In genomic region chr4:108780864-108781205, GRCm38 (mm10) we compare ENCODE assay signal across 8 mouse cellular contexts. TPM values are rescaled to one million over a fixed set of nuclear protein-coding genes. Genes with fewer than 3 reads are reported as not detected.
DNase-seq lines count a peak whose midpoint lies in the region; ATAC-seq and TF ChIP-seq lines count a peak whose summit lies in the region.

No protein-coding gene starts in this region.

- in situ Hi-C loops in ES-E14 (cut with MboI; ENCODE audit: low sequenced_read_pairs in 2 of 2, unreplicated experiment in 2 of 2): no loop called here

- intact Hi-C loops in heart, postnatal 25 days (cut with DNase I): loop anchor here (5.0 kb wide), 1 partner anchor 84 kb away; no protein-coding TSS in a partner anchor

- no peaks in the 10 kb centered on the region for H3K27me3 ChIP-seq in heart, embryonic 11.5 days (ENCODE audit: control insufficient read depth, insufficient read depth, low read length)
- H3K27me3 ChIP-seq in heart, embryonic 16.5 days (ENCODE audit: control insufficient read depth, insufficient read depth, low read length): no peaks in the 10 kb centered on the region

- peak overlapping the region; percentile 78 for H3K4me2 ChIP-seq in heart, embryonic 11.5 days
- peak overlapping the region; percentile 66 for H3K4me2 ChIP-seq in heart, embryonic 16.5 days (ENCODE audit: low read depth, low read length)

- WGBS in heart, embryonic 11.5 days (ENCODE audit: insufficient replicate concordance): under 1% methylated on average over 20 of the region's 20 CpGs
- WGBS in heart, embryonic 16.5 days: under 1% methylated on average over 17 of the region's 20 CpGs

- no peak for ATAC-seq in heart, embryonic 11.5 days (replicated peaks; ENCODE audit: insufficient number of reproducible peaks, low FRiP score, low TSS enrichment)
- no peak for ATAC-seq in heart, embryonic 16.5 days (replicated peaks; ENCODE audit: extremely low read depth, insufficient read depth, low FRiP score)

- H3K9ac ChIP-seq in heart, embryonic 11.5 days (ENCODE audit: low read depth, low read length): peak overlapping the region; percentile 95
- H3K9ac ChIP-seq in ES-E14 (ENCODE audit: insufficient read depth, low read depth, low read length, poor library complexity, severe bottlenecking): peak overlapping the region; percentile 94
- H3K9ac ChIP-seq in heart, embryonic 16.5 days (ENCODE audit: low read length): peak overlapping the region; percentile 96

- no peaks in the 10 kb centered on the region for H3K9me3 ChIP-seq in heart, embryonic 11.5 days (replicated peaks; ENCODE audit: control insufficient read depth, low read length)
- H3K9me3 ChIP-seq in ES-E14 (ENCODE audit: control insufficient read depth, insufficient read depth, low read depth, low read length): no peaks in the 10 kb centered on the region
- H3K9me3 ChIP-seq in heart, embryonic 16.5 days (replicated peaks; ENCODE audit: control insufficient read depth, low read length): no peaks in the 10 kb centered on the region

- peak overlapping the region; percentile 80 for H3K4me3 ChIP-seq in heart, embryonic 11.5 days (ENCODE audit: low read depth, low read length)
- H3K4me3 ChIP-seq in ES-E14 (ENCODE audit: insufficient read depth in 1 of 2, low read depth in 1 of 2, low read length in 2 of 2, poor library complexity in 1 of 2, severe bottlenecking in 1 of 2): peak overlapping the region; percentile 41 to 89
- peak overlapping the region; percentile 90 for H3K4me3 ChIP-seq in heart, embryonic 16.5 days (ENCODE audit: low read length)

- no peak for DNase-seq in heart, postnatal 25 days (ENCODE audit: low spot score)
- DNase-seq in ES-E14 (ENCODE audit: low read depth, low spot score): peak; percentile 43
- peak; percentile 85 for DNase-seq in mesoderm, embryonic 11.5 days (ENCODE audit: low read depth, low spot score)
- DNase-seq in spleen, postnatal 14 days (ENCODE audit: low spot score in 2 of 2): no peak
- DNase-seq in yolk sac, embryonic 10.5 days (ENCODE audit: low spot score): no peak
- DNase-seq in cerebellum, adult 8-10 months: no peak

- H3K36me3 ChIP-seq in heart, embryonic 11.5 days (ENCODE audit: control insufficient read depth, insufficient read depth, low read length): no peaks in the 10 kb centered on the region
- H3K36me3 ChIP-seq in ES-E14 (ENCODE audit: control insufficient read depth, insufficient read depth, low read length, poor library complexity, severe bottlenecking): no peaks in the 10 kb centered on the region
- H3K36me3 ChIP-seq in heart, embryonic 16.5 days (ENCODE audit: control insufficient read depth, insufficient read depth): no peaks in the 10 kb centered on the region

- peak overlapping the region; percentile 94 for H3K27ac ChIP-seq in heart, embryonic 11.5 days (ENCODE audit: low read depth, low read length)
- no peak overlapping the region for H3K27ac ChIP-seq in ES-E14 (ENCODE audit: insufficient read depth, low read depth, low read length, poor library complexity, severe bottlenecking)
- H3K27ac ChIP-seq in heart, embryonic 16.5 days (ENCODE audit: low read length): peak overlapping the region; percentile 94

- no peaks in the 10 kb centered on the region for H3K4me1 ChIP-seq in heart, embryonic 11.5 days (ENCODE audit: control insufficient read depth, insufficient read depth, low read length)
- peaks cover 0 to 3% of the 10 kb centered on the region in 2 experiments; a peak in 1 of 4 replicates for H3K4me1 ChIP-seq in ES-E14 (ENCODE audit: control insufficient read depth in 2 of 2, insufficient read depth in 2 of 2, low read length in 2 of 2, poor library complexity in 1 of 2)
- peaks cover 2% of the 10 kb centered on the region; the same call in 1 of the 2 replicates for H3K4me1 ChIP-seq in heart, embryonic 16.5 days (ENCODE audit: control insufficient read depth, insufficient read depth, low read length)

TF ChIP-seq in ES-E14, 5 proteins besides CTCF, POLR2A, EP300 and RAD21:
- TF ChIP-seq CHD2 (IDR thresholded peaks at IDR 0.05; ENCODE audit: low read depth, low read length) (peak; percentile 30; the same call in 1 of the 2 replicates), ZC3H11A (IDR thresholded peaks at IDR 0.05; ENCODE audit: borderline replicate concordance, low read depth, low read length) (no peak), HCFC1 (IDR thresholded peaks at IDR 0.05; ENCODE audit: borderline replicate concordance, insufficient read depth, low read length) (no peak)

RNA-seq across cellular contexts. Expression of gene Zfyve9, which starts 0.2 kb away (rescaled TPM):
- 2.2 and 4.4 TPM in 2 replicates for polyA plus RNA-seq in heart, embryonic 11.5 days (2014; fragmentation: Nextera tagmentation; extraction: Ambion mirVana)
- 10 to 100 TPM; 27.1 to 28.0 TPM for total RNA-seq in heart, postnatal 25 days (2021)
- 7.8 and 8.7 TPM in 2 replicates for total RNA-seq in ES-E14 (2012; rRNA removed)
- polyA plus RNA-seq in heart, embryonic 16.5 days (2015; fragmentation: Nextera tagmentation; extraction: Ambion mirVana): 2.5 and 2.9 TPM in 2 replicates

RNA-seq across cellular contexts. Expression of gene Btf3l4, which starts 52.6 kb away (rescaled TPM):
- polyA plus RNA-seq in heart, embryonic 11.5 days (2014; fragmentation: Nextera tagmentation; extraction: Ambion mirVana): 157 and 162 TPM in 2 replicates
- total RNA-seq in heart, postnatal 25 days (2021): 10 to 100 TPM; 76.4 to 78.0 TPM
- 40.9 and 44.6 TPM in 2 replicates for total RNA-seq in ES-E14 (2012; rRNA removed)
- 141 and 143 TPM in 2 replicates for polyA plus RNA-seq in heart, embryonic 16.5 days (2015; fragmentation: Nextera tagmentation; extraction: Ambion mirVana)

RNA-seq across cellular contexts. Expression of gene Txndc12, which starts 53.6 kb away (rescaled TPM):
- 123 and 132 TPM in 2 replicates for polyA plus RNA-seq in heart, embryonic 11.5 days (2014; fragmentation: Nextera tagmentation; extraction: Ambion mirVana)
- total RNA-seq in heart, postnatal 25 days (2021): 10 to 100 TPM; 31.2 to 35.1 TPM
- 65.1 and 91.4 TPM in 2 replicates for total RNA-seq in ES-E14 (2012; rRNA removed)
- polyA plus RNA-seq in heart, embryonic 16.5 days (2015; fragmentation: Nextera tagmentation; extraction: Ambion mirVana): 111 and 113 TPM in 2 replicates

Comparison
In these comparisons a context has a peak if more than half of its experiments do, and no peak if none do; other contexts are left out.
1. DNase-seq: peak in ES-E14 (single experiment) and mesoderm, embryonic 11.5 days (single experiment); none in heart, postnatal 25 days (single experiment), spleen, postnatal 14 days (0 of 2), yolk sac, embryonic 10.5 days (single experiment) and cerebellum, adult 8-10 months (single experiment).
2. Peak in every context shown above with its lines, with median percentiles within 50 percentile points of each other: H3K4me3 ChIP-seq and H3K9ac ChIP-seq.